Mouse (Mus musculus): ENCODE results near the gene Cplane1.

Gene Cplane1

DNA sequence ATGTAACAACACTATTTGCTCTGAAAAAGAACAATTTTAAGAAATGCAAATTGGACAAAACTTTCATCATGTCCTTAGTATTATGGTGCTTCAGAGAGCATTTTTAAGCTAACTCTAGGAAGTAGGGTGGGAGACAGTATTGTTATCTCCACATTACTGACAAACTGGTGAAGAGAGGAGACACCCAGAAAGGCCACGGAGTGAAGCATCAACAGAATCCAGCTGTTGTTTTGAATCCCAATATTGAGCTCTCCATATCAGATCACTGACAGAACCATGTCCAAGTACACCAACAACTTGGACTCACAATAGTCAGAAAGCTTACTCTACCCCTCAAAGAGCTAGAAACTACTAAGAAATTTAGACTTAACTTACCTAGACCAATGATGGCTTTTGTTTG is 136.6 kb downstream of the Cplane1 start:
- no peak for DNase-seq

DNA sequence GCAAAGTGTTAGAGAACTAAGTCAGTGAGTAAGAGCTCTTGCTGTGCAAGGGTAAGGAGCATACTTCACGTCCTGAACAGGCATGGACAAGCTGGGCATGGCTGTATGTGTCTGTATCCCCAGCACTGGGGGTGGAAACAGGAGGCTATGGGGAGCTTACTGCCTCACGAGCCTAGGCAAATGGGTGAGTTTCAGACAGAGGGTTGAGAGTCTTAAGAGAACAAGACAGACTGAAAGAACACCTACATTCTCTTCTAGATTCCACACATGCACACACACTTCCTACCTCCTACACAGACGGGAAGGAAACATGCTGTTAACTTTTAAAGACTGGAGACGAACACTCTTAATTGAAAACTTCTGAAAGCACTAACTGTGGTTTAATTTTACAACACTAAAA is 148.5 kb downstream of the Cplane1 start:
- DNase-seq: no peak

DNA sequence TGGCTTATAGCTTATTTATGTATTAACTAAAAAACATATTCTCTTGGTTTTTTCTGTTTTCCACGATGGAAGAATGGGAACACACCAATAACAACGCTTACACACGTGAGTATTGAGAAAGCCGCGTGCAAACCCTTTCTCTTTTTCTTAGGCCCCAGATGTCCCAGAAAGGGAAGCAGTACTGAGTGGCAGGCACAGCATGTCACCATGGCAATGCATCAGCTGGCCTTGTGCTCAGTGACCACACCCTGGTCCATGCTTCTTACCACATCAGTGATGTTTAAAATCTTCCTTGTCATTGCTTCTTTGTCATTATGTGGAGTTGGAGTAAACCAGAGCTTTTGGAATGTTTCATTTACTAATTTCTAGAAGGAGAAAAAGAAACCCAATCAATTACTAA is 150.3 kb downstream of the Cplane1 start:
- no peak for DNase-seq

Measured in thymus, postnatal 25 days (tissue).